Mouse (Mus musculus) lung, adult 2 months (tissue): Measurements from ENCODE around the gene Ccnl1.

Experiments
- CTCF ChIP-seq: fragments of 200-500 bp; IDR thresholded peaks from 2 replicates; pipeline ENCODE4 v1.5.1; 2011; ENCODE audit warnings: mild to moderate bottlenecking, low read length, control low read depth; ENCODE audit not compliant: insufficient read depth
- POLR2A ChIP-seq: fragments of 200-500 bp; IDR thresholded peaks from 2 replicates; pipeline ENCODE4 v1.6.1; 2011; ENCODE audit warnings: low read depth, mild to moderate bottlenecking, control low read depth, low read length, borderline replicate concordance; ENCODE audit errors: extremely low read depth

DNA sequence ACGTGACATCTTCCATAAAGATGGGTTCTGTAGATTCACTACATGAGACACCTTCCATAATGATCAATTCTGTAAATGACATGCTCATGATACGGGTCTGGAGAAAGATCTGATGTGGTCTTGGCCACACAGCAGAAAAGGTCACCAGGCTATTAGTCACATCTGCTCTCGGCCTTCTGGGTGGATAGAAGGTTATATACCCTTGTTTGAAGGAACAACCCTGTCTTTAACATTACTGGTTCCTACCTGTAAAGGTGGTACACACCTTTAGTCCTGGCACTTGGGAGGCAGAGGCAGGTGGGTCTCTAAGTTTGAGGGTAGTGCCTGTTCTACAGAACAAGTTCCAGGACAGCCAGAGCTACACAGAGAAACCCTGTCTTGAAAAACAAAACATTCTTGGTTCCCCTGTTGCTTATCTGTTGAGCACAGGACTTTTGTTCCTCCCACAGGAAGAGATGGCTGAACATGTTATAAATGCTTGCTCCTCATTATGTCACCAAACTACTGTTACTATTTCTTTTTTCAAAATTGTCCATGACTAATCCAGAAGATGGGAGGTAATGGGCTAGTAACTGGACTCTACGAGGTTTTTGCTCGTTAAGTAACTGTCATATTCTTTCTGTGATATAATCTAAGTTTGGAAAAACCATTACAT, 2.4 kb upstream of the Ccnl1 start:
- no peak for TF ChIP-seq CTCF
- TF ChIP-seq POLR2A: no peak
